Mouse (Mus musculus): Measurements from ENCODE around the gene Prr13.

Gene Prr13

GRCm38 (mm10) chr15:102461430-102462075, 2.7 kb downstream of the Prr13 start:
- DNase-seq = no peak

DNA sequence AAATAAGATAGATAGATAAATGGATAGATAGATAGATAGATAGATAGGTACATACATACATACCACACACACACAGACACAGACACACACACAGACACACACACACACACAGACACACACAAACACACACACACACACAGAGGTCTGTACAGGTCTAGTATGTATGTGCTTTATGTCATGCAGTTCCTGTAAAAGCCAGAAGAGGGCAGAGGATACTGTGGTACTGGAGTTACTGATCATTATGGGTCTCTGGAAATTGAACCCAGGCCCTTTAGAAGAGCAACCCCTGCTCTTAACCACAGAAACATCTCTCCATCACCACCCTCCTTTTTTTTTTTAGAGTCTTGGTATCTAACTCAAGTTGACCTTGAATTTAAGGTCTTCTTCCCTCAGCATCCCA, 4.8 kb downstream of the Prr13 start:
- DNase-seq = no peak

- no peak for DNase-seq
Observed at GRCm38 (mm10) chr15:102468675-102469370, 10.0 kb downstream of the Prr13 start.

DNA sequence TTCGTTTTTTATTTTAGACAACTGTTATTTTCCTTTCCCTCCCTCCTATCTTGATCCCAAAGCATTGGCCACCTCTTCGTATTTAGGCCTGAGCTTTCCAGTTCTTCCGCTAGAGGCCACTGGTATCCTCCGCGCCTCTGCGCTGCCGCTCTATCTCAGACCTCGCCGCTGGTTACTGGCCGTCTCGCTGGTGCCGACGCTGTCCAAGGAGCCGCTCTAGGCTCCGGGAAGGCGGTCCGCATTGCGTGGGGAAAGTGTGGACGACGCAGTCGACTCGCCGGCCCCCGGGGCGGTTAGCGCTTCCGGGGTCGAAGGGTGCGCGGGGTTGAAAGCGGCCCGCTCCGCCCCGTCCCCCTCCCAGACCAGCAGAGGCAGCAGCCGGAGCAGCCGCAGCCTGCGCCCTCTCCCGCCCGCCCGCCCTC, 11.4 kb downstream of the Prr13 start, which contains the start of gene Pcbp2:
Gene Pcbp2 (plus strand): TSS at position 357 of the 422 bp plus-strand sequence.
- DNase-seq = peak; percentile 97 to 98

DNA sequence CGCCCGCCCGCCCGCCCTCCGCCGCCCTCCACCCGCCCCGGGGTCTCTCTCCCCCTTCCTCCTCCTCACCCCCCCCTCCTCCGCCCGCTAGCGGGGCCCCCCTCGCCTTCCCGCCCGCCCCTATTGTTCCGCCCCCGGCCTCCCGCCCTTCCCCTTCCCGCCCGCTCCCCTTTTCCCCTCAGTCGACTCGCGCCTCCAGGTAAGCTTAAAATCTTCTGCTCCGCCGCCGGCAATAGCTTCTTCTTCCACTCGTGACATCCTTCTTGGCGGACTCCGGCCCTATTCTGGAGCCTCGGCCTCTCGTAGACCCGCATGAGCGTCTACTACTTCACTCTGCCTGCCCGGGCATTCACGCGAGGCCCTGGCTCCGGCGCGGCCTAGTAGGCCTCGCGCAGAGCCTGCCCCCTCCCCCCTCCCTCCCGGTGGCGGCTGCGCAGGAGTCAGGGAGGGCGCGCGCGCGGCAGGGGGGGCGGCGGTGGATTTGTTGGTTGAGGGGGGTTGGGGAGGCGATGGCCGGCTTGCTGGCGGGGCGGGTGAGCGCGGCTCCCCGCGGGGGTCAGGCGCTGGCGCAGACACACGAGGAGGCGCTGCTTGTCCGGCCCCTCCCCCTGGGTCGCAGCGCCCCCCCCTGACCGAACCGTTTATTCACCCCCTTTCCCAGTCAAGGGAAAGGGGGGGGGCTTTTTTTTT, 11.9 kb downstream of the Prr13 start:
- peak; percentile 78 to 83 for DNase-seq

GRCm38 (mm10) chr15:102471295-102471645, 12.4 kb downstream of the Prr13 start:
- no peak for DNase-seq

GRCm38 (mm10) chr15:102471727-102472126, 12.9 kb downstream of the Prr13 start:
- DNase-seq = no peak

- DNase-seq = no peak
Observed at GRCm38 (mm10) chr15:102473246-102473645, 14.4 kb downstream of the Prr13 start.

DNA sequence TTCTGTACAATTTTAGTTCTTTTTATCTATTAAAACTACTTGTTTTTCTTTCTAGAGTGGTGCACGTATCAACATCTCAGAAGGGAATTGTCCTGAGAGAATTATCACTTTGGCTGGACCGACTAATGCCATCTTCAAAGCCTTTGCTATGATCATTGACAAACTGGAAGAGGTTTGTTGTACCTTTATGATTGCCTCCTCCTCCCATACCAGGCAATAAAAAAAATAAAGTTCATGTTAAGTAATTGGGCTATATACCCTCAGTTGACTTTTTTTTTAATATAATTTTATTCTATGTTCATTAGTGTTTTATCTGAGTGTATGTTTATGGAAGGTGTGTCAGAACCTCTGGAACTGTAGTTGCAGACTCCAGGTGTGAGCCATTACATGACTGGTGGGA, 15.7 kb downstream of the Prr13 start:
- DNase-seq = no peak

DNA sequence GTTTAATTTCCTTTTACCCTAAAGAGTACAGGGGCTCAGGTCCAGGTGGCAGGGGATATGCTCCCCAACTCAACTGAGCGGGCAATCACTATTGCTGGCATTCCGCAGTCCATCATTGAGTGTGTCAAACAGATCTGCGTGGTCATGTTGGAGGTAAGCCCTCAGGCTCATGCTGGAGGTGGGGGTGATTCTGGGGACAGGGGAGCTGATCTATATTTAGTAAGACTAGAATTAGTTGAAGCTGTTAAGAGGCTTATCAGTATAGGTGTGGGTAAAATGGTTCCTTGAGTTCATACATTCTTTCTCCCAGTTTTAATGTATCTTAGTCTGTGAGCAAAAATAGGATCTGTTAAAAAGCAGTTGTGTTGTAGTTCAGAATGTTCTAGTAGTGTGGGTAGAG, 24.3 kb downstream of the Prr13 start:
- no peak for DNase-seq

DNA sequence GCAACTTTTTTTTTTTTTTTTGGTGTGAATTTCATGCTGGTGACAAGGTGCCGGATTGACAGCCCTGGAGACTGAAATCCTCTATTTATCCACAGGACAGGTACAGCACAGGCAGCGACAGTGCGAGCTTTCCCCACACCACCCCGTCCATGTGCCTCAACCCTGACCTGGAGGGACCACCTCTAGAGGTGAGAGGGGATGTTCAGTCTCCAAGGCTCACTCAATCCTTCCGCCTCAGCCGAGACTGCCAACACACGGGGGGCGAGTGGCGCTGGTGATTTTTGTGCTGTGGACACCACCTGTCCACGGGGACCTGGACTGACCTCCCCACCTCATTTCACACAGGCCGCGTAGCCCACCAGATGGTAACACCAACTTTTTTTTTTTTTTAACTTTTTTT, 27.0 kb downstream of the Prr13 start:
- no peak for DNase-seq

- DNase-seq = no peak
Observed at GRCm38 (mm10) chr15:102487664-102488063, 28.8 kb downstream of the Prr13 start.

DNA sequence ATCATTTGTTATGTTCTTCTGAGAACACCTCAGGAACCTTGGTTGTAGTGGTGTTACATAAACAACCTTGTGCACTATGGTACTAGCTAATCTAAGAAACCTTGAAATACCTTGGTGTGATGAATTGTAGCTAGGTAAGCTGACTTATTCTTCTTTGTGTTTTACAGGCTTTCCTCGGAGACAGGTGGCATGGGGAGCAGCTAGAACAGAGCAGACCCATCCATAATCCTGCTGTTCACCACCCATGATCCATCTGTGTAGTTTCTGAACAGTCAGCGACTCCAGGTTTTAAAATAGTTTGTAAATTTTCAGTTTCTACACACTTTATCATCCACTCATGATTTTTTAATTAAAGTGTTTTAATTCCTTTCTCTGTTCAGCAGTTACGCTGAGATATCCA, 39.5 kb downstream of the Prr13 start:
- DNase-seq = no peak

- DNase-seq = no peak
Observed at GRCm38 (mm10) chr15:102499370-102499769, 40.5 kb downstream of the Prr13 start.

DNA sequence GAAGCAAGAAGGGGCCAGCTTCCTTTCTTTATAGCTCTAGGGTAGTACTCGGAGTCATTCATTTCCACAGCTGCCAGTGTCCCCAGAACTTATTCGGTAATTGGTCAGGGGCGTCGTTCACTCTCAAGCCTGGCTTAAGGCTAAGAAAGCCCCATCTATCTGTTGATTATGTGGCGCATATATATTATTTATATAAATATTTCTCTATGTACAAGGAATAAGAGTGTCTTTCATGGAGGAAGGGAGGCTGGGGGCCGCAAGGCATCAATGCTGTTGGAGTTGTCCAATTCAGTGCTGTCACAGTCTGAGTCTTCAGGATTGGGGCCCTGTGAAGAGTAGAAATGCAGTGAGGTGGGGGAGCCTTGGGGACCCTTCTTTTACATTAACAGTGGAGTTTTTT, 41.0 kb downstream of the Prr13 start:
- DNase-seq = no peak

DNA sequence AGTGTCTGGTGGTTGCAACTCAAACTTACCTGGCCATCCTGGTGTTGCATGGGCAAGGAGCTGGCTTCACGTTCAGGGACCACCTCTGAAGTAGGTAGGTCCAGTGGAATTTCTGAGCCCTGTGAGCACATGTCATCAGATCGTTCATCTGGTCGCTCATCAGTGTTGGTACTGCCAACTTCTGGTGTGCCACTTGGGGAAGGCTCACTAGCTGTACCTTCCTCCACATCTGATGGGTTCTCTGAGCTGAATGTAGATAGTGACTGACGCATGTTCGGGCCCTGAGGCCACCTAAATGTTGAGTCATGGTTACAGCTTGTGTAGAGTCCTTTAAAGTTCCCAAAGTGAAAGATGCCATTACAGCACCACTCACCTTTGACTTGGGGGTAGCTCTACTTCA, 41.7 kb downstream of the Prr13 start:
- DNase-seq = no peak

DNA sequence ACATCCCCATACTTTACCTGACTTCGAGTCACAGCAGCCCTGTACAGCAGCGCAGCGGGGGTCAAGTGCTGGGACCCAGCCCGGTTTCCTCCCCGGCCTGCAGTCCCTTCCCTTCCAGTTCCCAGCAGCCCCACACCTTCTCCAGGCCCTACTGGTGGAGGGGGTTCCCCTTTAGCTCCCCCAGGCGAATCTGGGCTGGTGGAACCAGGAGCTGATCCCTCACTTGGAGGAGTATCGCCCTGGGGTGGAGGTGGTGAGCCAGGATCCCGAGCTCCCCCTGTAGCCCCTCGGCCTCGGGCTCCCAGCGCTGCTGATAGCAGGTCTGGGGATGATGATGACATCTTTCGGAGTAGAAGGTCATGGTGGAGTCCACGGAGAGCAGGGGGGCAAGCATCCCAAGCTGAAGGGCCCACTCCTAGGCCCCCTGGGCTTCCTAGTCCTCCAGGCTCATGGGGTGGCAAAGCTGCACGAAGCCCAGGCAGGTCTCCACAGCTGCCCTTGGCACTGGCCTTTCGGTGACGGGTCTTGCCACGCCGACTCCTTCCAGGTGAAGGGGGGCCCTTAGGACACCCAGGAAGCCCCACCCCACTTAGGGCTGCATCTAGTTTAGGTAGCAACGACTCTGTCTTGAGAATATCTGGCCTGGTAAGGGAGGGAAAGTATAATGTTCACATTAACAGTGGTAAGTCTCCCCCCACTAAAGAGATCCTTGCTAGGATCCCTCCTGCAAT, 42.4 kb downstream of the Prr13 start:
- no peak for DNase-seq

- DNase-seq = no peak
Observed at GRCm38 (mm10) chr15:102502254-102502840, 43.5 kb downstream of the Prr13 start.

DNA sequence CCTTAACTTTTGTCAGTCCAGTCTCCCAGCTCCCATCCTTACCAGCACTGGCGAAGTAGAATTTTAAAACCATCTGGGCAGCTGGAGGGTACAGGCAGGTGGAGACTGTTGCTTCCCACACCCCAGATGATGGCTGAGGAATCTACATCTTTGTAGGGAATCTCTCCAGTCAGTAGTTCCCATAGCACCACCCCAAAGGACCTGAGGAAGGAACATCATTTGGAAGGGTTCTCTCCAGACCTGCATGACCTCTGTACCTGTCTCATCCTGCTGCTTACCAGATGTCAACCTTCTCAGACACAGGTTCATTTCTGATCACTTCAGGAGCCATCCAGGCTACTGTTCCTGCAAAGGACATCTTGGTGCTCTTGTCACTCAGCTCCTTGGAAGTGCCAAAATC, 44.6 kb downstream of the Prr13 start, which contains the start of gene Gm10337:
Gene Gm10337 (plus strand): TSS at position 276 of the 400 bp plus-strand sequence.
- DNase-seq = no peak

- no peak for DNase-seq
Observed at GRCm38 (mm10) chr15:102503924-102504782, 45.3 kb downstream of the Prr13 start.

- DNase-seq = no peak
Observed at GRCm38 (mm10) chr15:102505073-102505769, 46.4 kb downstream of the Prr13 start.
